9 mouse cellular contexts compared by ENCODE assay signal in genomic region chr7:27331541-27331851, GRCm38 (mm10). TPM values are rescaled to one million over a fixed set of nuclear protein-coding genes. Genes with fewer than 3 reads are reported as not detected.
DNase-seq lines count a peak whose midpoint lies in the region; ATAC-seq and TF ChIP-seq lines count a peak whose summit lies in the region.
"Had no signal": no experiment of that assay in that cellular context is flagged by ENCODE, and none has a peak within 500 bp of the region (broad histone marks: within the 10 kb centered on the region; RNA-seq: fewer than 3 reads in every experiment).

No protein-coding gene starts in this region.

- no peak for TF ChIP-seq CTCF in lung, embryonic 14.5 days (IDR thresholded peaks at IDR 0.05; ENCODE audit: low read depth)

- intact Hi-C loops in heart, postnatal 10 days (cut with DNase I) = loop anchor here (5.0 kb wide), 2 partner anchors 161 to 169 kb away; no protein-coding TSS in a partner anchor

- ATAC-seq in intestine, embryonic 14.5 days (replicated peaks; ENCODE audit: low FRiP score, low TSS enrichment, low read depth) = no peak
- ATAC-seq in lung, embryonic 14.5 days (ENCODE audit: insufficient read depth) = no peak
- ATAC-seq in activated CD4-positive, CD25-positive, alpha-beta regulatory T cell, adult 4 months = no peak

- H3K9me3 ChIP-seq in intestine, embryonic 14.5 days (ENCODE audit: control insufficient read depth, low read length) = no peaks in the 10 kb centered on the region
- H3K9me3 ChIP-seq in lung, embryonic 14.5 days (ENCODE audit: low read depth, low read length) = no peaks in the 10 kb centered on the region

- H3K36me3 ChIP-seq in intestine, embryonic 14.5 days (ENCODE audit: control insufficient read depth, insufficient read depth, low read length) = peaks cover 14% of the 10 kb centered on the region; the same call in 1 of the 2 replicates
- peaks cover 9% of the 10 kb centered on the region; the same call in 1 of the 2 replicates for H3K36me3 ChIP-seq in lung, embryonic 14.5 days (ENCODE audit: insufficient read depth)

- DNase-seq in heart, adult 8-10 months (ENCODE audit: low spot score) = peak; percentile 73
- no peak for DNase-seq in heart, postnatal 10 days
- DNase-seq in brain, adult 2 months (ENCODE audit: low read depth, low spot score) = peak; percentile 47
- no peak for DNase-seq in intestine, embryonic 14.5 days (ENCODE audit: low spot score)
- no peak for DNase-seq in lung, embryonic 14.5 days
- DNase-seq in cerebellum, adult 11 months = no peak
- no peak for DNase-seq in frontal cortex, postnatal 25 days (ENCODE audit: low spot score in 2 of 2)

- H3K4me3 ChIP-seq in intestine, embryonic 14.5 days (ENCODE audit: low read depth, low read length) = peak overlapping the region; percentile 55
- H3K4me3 ChIP-seq in lung, embryonic 14.5 days (ENCODE audit: low read depth, low read length) = peak overlapping the region; percentile 66

- peak overlapping the region; percentile 88 for H3K27ac ChIP-seq in intestine, embryonic 14.5 days (ENCODE audit: low read depth)
- peak overlapping the region; percentile 88 for H3K27ac ChIP-seq in lung, embryonic 14.5 days (ENCODE audit: low read depth)

- H3K4me1 ChIP-seq in intestine, embryonic 14.5 days (replicated peaks; ENCODE audit: control insufficient read depth, insufficient read depth, low read length) = peaks cover 33% of the 10 kb centered on the region
- peaks cover 9% of the 10 kb centered on the region; the same call in 1 of the 2 replicates for H3K4me1 ChIP-seq in lung, embryonic 14.5 days (ENCODE audit: insufficient read depth)

- H3K27me3 ChIP-seq in intestine, embryonic 14.5 days (replicated peaks; ENCODE audit: control insufficient read depth, insufficient read depth, low read length) = peaks cover 56% of the 10 kb centered on the region
- H3K27me3 ChIP-seq in lung, embryonic 14.5 days (ENCODE audit: insufficient read depth, low read length) = peaks cover 65% of the 10 kb centered on the region

- peak overlapping the region; percentile 63 for H3K9ac ChIP-seq in intestine, embryonic 14.5 days (ENCODE audit: low read length)
- peak overlapping the region; percentile 80 for H3K9ac ChIP-seq in lung, embryonic 14.5 days

- WGBS in intestine, embryonic 14.5 days = 3% methylated on average over 8 of the region's 8 CpGs
- WGBS in lung, embryonic 14.5 days = 0% methylated on average over 8 of the region's 8 CpGs

- peak overlapping the region; percentile 62 for H3K4me2 ChIP-seq in intestine, embryonic 14.5 days (ENCODE audit: low read length)
- H3K4me2 ChIP-seq in lung, embryonic 14.5 days = peak overlapping the region; percentile 93

RNA-seq across cellular contexts. Expression of gene Ltbp4, which starts 6.0 kb away (rescaled TPM):
- total RNA-seq in heart, adult 8-10 months (2022) = 100 to 1,000 TPM; 166 to 198 (median 187) TPM
- total RNA-seq in heart, postnatal 10 days (2021) = 100 to 1,000 TPM; 387 to 393 TPM
- polyA plus RNA-seq in intestine, embryonic 14.5 days (2014; fragmentation: Nextera tagmentation; extraction: Ambion mirVana) = 97.9 and 110 TPM in 2 replicates
- 73.5 and 86.0 TPM in 2 replicates for polyA plus RNA-seq in lung, embryonic 14.5 days (2014; fragmentation: Nextera tagmentation; extraction: Ambion mirVana)
- polyA plus RNA-seq in activated CD4-positive, CD25-positive, alpha-beta regulatory T cell, adult 4 months (2017; shearing (Covaris generic)) = 1 to 10 TPM in 1 of 2 experiments, under 1 TPM in 1; 0.94 to 1.3 TPM

RNA-seq across cellular contexts. Expression of gene Shkbp1, which starts 24.3 kb away (rescaled TPM):
- 1 to 10 TPM; 4.8 to 8.0 (median 6.0) TPM for total RNA-seq in heart, adult 8-10 months (2022)
- 10 to 100 TPM; 13.8 to 17.5 TPM for total RNA-seq in heart, postnatal 10 days (2021)
- 39.8 and 40.0 TPM in 2 replicates for polyA plus RNA-seq in intestine, embryonic 14.5 days (2014; fragmentation: Nextera tagmentation; extraction: Ambion mirVana)
- polyA plus RNA-seq in lung, embryonic 14.5 days (2014; fragmentation: Nextera tagmentation; extraction: Ambion mirVana) = 45.1 and 53.5 TPM in 2 replicates
- polyA plus RNA-seq in activated CD4-positive, CD25-positive, alpha-beta regulatory T cell, adult 4 months (2017; shearing (Covaris generic)) = 10 to 100 TPM; 48.9 to 66.0 TPM

RNA-seq across cellular contexts. Expression of gene Gm20479, which starts 25.7 kb away (rescaled TPM):
- total RNA-seq in heart, adult 8-10 months (2022) = not detected
- under 1 TPM in 1 of 2 experiments, not detected in 1; 0.99 TPM for total RNA-seq in heart, postnatal 10 days (2021)
- 0.50 and 1.2 TPM in 2 replicates for polyA plus RNA-seq in intestine, embryonic 14.5 days (2014; fragmentation: Nextera tagmentation; extraction: Ambion mirVana)
- 0.73 and 1.6 TPM in 2 replicates for polyA plus RNA-seq in lung, embryonic 14.5 days (2014; fragmentation: Nextera tagmentation; extraction: Ambion mirVana)
- polyA plus RNA-seq in activated CD4-positive, CD25-positive, alpha-beta regulatory T cell, adult 4 months (2017; shearing (Covaris generic)) = 1 to 10 TPM; 1.4 to 3.3 TPM
- total RNA-seq: gastrocnemius, postnatal 4 days had no signal

Comparison
In these comparisons a context has a peak if more than half of its experiments do, and no peak if none do; other contexts are left out.
1. DNase-seq: peak in heart, adult 8-10 months (single experiment) and brain, adult 2 months (single experiment); none in heart, postnatal 10 days (0 of 2), intestine, embryonic 14.5 days (single experiment), lung, embryonic 14.5 days (single experiment), cerebellum, adult 11 months (single experiment) and frontal cortex, postnatal 25 days (0 of 2).
2. RNA of gene Ltbp4, which starts 6.0 kb away (polyA plus RNA-seq): 97.9 to 110 TPM in intestine, embryonic 14.5 days and 73.5 to 86.0 TPM in lung, embryonic 14.5 days; 0.94 to 1.3 TPM in activated CD4-positive, CD25-positive, alpha-beta regulatory T cell, adult 4 months; every median in the first group is over 10 times any median in the second.